Mouse (Mus musculus) ES-Bruce4 (cell line): Measurements from ENCODE around the gene Epha2. TPM values are rescaled to one million over a fixed set of nuclear protein-coding genes. Genes with fewer than 3 reads are reported as not detected.

Source experiments
- H3K27ac ChIP-seq: 2 replicates; pipeline ENCODE4 v1.5.1; 2012; ENCODE audit warnings: low read length, inconsistent platforms; ENCODE audit not compliant: insufficient read depth
- H3K27me3 ChIP-seq: 2 replicates; pipeline ENCODE4 v1.6.1; 2012; ENCODE audit warnings: mild to moderate bottlenecking, low read length, inconsistent platforms; ENCODE audit not compliant: control insufficient read depth, poor library complexity, insufficient read depth, severe bottlenecking
- H3K36me3 ChIP-seq: 2 replicates; pipeline ENCODE4 v1.6.1; 2012; ENCODE audit warnings: inconsistent platforms, mild to moderate bottlenecking, low read length, moderate library complexity; ENCODE audit not compliant: control insufficient read depth, poor library complexity, insufficient read depth, severe bottlenecking
- H3K4me1 ChIP-seq: one replicate; pipeline ENCODE4 v1.8.1; 2011; ENCODE audit warnings: low read length; ENCODE audit not compliant: control insufficient read depth, insufficient read depth
- H3K4me3 ChIP-seq: 2 replicates; pipeline ENCODE4 v1.5.1; 2011; ENCODE audit warnings: low read depth, mild to moderate bottlenecking, low read length
- H3K9ac ChIP-seq: 2 replicates; pipeline ENCODE4 v1.6.1; 2012; ENCODE audit warnings: low read depth, mild to moderate bottlenecking, inconsistent platforms; ENCODE audit not compliant: poor library complexity, severe bottlenecking
- H3K9me3 ChIP-seq: replicated peaks from 2 replicates; pipeline ENCODE4 v1.6.1; 2012; ENCODE audit warnings: mild to moderate bottlenecking, low read length, inconsistent platforms; ENCODE audit not compliant: control insufficient read depth, poor library complexity, insufficient read depth, severe bottlenecking
- CTCF ChIP-seq: IDR thresholded peaks from one replicate; pipeline ENCODE4 v1.8.1; 2011; ENCODE audit warnings: low read depth, low read length
- EP300 ChIP-seq: IDR thresholded peaks from 2 replicates; pipeline ENCODE4 v1.6.1; 2011; ENCODE audit warnings: low read depth, low read length; ENCODE audit not compliant: insufficient read depth
- POLR2A ChIP-seq: IDR thresholded peaks from one replicate; pipeline ENCODE4 v1.8.1; 2011; ENCODE audit warnings: low read length; ENCODE audit not compliant: insufficient read depth
- polyA plus RNA-seq: library from polyadenylated mRNA; stranded (reverse); fragments of >200 nt; gene quantifications from 2 replicates; pipeline ENCODE4 v1.2.4, GENCODE M21; 2011; ENCODE audit warnings: low read depth; ENCODE audit not compliant: missing spikeins, insufficient read depth, insufficient read length

The Epha2 gene
- polyA plus RNA-seq, 1 experiment = 44.7 TPM

DNA sequence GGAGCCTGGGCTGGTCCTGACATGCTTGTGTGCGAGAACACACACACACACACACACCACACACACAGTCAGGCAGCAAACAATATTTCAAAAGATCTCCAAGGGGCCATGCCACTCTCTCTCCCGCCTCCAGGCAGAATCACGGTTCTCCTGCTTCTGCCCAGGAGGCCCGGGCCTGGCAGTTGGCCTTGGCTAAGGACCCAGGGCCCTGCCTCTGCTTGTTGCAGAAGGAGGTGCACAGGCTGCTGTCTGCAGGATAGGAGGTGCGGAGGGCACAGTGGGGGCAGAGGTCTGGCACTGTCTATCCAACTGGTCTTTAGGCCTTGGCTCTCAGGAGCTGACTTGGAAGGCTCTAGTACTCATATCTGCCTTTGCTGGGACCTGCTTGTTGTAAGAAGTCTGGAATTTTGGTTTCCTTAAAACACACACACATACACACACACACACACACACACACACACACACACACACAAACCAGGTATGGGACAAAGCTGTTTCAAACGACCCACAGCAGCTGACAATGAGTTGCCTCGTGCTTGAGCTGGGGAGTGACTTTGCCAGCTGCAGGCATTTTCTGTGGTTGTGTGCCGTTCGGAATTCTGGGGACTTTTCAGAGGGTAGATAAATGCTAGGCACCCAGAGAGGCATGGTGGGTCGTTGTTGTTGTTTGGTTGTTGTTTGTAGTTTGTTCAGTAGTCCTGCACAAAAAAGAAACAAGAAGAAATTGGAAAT is 38.0 kb upstream of the Epha2 start:
- H3K27me3 ChIP-seq = no peaks in the 10 kb centered on the region
- H3K9ac ChIP-seq = no peak overlapping the region
- H3K27ac ChIP-seq = no peak overlapping the region
- H3K4me3 ChIP-seq = no peak overlapping the region
- no peaks in the 10 kb centered on the region for H3K36me3 ChIP-seq
- no peaks in the 10 kb centered on the region for H3K9me3 ChIP-seq
- H3K4me1 ChIP-seq = no peaks in the 10 kb centered on the region
- no peak for TF ChIP-seq EP300
- TF ChIP-seq CTCF = no peak
- TF ChIP-seq POLR2A = no peak

- H3K36me3 ChIP-seq = no peaks in the 10 kb centered on the region
- H3K4me1 ChIP-seq = no peaks in the 10 kb centered on the region
- no peaks in the 10 kb centered on the region for H3K9me3 ChIP-seq
- H3K9ac ChIP-seq = no peak overlapping the region
- H3K27ac ChIP-seq = no peak overlapping the region
- TF ChIP-seq CTCF (peak; percentile 54), POLR2A (no peak)
- H3K27me3 ChIP-seq = no peaks in the 10 kb centered on the region
- H3K4me3 ChIP-seq = no peak overlapping the region
Observed at GRCm38 (mm10) chr4:141265979-141266637, 34.9 kb upstream of the Epha2 start.

GRCm38 (mm10) chr4:141267250-141267649 is 33.8 kb upstream of the Epha2 start:
- Histone ChIP-seq H3K36me3 (no peaks in the 10 kb centered on the region), H3K27ac (no peak overlapping the region), H3K27me3 (no peaks in the 10 kb centered on the region), H3K9me3 (no peaks in the 10 kb centered on the region), H3K4me1 (peaks cover 10% of the 10 kb centered on the region), H3K4me3 (no peak overlapping the region), H3K9ac (no peak overlapping the region)
- TF ChIP-seq CTCF (no peak), POLR2A (no peak), EP300 (no peak)

GRCm38 (mm10) chr4:141267837-141268236 is 33.2 kb upstream of the Epha2 start:
- no peak overlapping the region for H3K4me3 ChIP-seq
- H3K36me3 ChIP-seq = no peaks in the 10 kb centered on the region
- peak; percentile 73 for TF ChIP-seq CTCF
- TF ChIP-seq EP300 = no peak
- H3K27me3 ChIP-seq = no peaks in the 10 kb centered on the region
- H3K4me1 ChIP-seq = peaks cover 11% of the 10 kb centered on the region
- H3K9me3 ChIP-seq = no peaks in the 10 kb centered on the region
- no peak overlapping the region for H3K27ac ChIP-seq
- no peak overlapping the region for H3K9ac ChIP-seq

- no peak overlapping the region for H3K4me3 ChIP-seq
- no peaks in the 10 kb centered on the region for H3K36me3 ChIP-seq
- no peak overlapping the region for H3K9ac ChIP-seq
- no peaks in the 10 kb centered on the region for H3K9me3 ChIP-seq
- H3K27ac ChIP-seq = no peak overlapping the region
- H3K27me3 ChIP-seq = no peaks in the 10 kb centered on the region
- H3K4me1 ChIP-seq = peaks cover 11% of the 10 kb centered on the region
- no peak for TF ChIP-seq POLR2A
- peak; percentile 34 for TF ChIP-seq CTCF
Observed at GRCm38 (mm10) chr4:141268350-141268749, 32.7 kb upstream of the Epha2 start.

DNA sequence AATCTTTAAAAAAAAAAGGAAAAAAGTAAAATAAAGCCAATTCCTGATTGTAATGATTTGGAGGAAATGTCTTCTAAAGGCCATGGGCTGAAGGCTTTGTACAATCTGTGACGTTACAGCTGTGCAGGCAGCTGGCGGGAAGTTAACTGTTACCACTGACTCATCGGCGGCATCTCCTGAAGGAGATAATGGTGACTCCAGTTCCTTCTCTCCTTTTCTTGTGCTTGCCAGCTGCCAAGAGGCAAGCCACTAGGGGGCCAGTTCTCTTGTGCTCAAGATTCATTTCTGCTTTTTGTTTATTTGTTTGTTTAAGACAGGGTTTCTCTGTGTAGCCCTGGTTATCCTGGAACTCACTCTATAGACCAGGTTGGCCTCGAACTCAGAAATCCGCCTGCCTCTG is 32.0 kb upstream of the Epha2 start:
- peaks cover 11% of the 10 kb centered on the region for H3K4me1 ChIP-seq
- H3K27me3 ChIP-seq = no peaks in the 10 kb centered on the region
- TF ChIP-seq CTCF (no peak), EP300 (no peak), POLR2A (no peak)
- no peaks in the 10 kb centered on the region for H3K9me3 ChIP-seq
- H3K9ac ChIP-seq = no peak overlapping the region
- H3K4me3 ChIP-seq = no peak overlapping the region
- H3K27ac ChIP-seq = no peak overlapping the region
- no peaks in the 10 kb centered on the region for H3K36me3 ChIP-seq
